Mouse (Mus musculus): Measurements from ENCODE around the gene Gm3854.

DNA sequence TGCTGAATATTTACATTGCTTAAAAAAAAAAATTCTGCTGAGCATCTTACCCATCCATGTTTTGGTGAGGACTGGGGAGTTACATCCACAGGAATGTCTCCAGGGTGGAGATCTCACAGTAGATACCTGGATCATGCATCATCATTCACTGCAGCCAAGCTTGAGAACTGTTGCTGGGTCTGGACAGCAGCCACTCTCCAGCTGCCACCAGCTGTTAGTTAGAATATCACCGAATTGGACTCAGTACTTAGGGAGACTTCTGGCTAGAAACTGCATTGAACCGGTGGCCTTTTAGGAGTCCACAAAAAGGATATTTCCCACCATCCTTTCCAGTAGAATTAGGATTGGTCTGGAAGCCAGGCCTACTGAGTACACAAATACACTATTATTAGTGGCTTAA is 14.6 kb downstream of the Gm3854 start:
- no peak for TF ChIP-seq CTCF (IDR thresholded peaks at IDR 0.05; ENCODE audit: extremely low read depth, insufficient read depth, insufficient read length, insufficient replicate concordance)
- TF ChIP-seq POLR2A (IDR thresholded peaks at IDR 0.05; ENCODE audit: low read depth, low read length) = no peak
